8 mouse cellular contexts compared by ENCODE assay signal in the genomic region with DNA sequence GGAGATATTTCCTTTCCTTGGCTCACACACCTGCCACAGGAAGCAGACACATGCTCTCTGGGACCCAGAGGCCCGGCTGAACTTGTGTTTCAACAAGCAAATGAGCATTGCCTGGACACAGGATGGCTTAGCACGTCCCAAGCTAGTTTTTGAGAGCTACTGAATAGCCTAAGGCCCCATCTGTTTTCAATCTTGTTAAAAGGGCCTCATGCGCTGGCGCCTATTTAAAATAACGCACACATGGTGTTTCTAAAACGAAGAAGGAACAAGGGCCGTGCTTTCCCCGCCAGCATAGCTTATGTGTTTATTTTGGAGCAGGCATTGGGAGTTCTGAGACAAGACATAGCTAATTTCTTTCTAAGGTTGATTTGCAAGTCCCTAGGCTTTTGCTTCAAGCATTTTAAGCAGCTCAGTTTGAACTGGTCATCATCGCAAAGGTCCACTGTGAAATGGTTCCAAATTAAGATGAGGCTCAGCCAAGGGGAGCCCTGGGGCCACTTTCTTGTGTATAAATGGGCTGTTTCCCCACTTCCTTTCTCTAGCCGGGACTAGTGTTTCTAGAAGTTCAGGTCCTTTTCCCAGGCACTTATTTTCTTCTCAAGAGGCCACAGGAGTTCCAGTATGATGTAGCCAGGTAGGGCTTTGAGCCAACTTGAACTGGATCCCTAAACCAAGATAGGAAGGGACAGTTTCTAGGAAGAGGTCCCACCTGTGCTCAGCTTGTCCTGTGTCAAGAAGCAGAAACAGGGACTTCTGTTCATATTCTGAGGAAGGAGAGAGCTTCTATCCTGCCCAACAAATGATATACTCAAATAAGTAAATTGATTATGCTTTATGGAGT.
DNase-seq lines count a peak whose midpoint lies in the region.

No protein-coding gene starts in this region.

- intact Hi-C loops in heart, postnatal 10 days (cut with DNase I) = no loop called here

- peak; percentile 22 to 37 for DNase-seq in layer of hippocampus, adult 18-20 months (ENCODE audit: low spot score in 2 of 2)
- no peak for DNase-seq in layer of hippocampus, adult 9-10 months (ENCODE audit: low spot score)
- peak; percentile 85 for DNase-seq in fibroblast of lung, adult 2 months (ENCODE audit: low read depth)
- peak; percentile 51 to 64 for DNase-seq in heart, postnatal 10 days
- peak; percentile 19 to 40 for DNase-seq in kidney, postnatal 36 days
- peak; percentile 8 for DNase-seq in right cerebral cortex, adult 18-20 months
- DNase-seq in thymus, postnatal 36 days = no peak
- DNase-seq in retina, embryonic 14.5 days (ENCODE audit: low spot score) = no peak

Comparison
In these comparisons a context has a peak if more than half of its experiments do, and no peak if none do; other contexts are left out.
1. DNase-seq: peak in layer of hippocampus, adult 18-20 months (2 of 2), fibroblast of lung, adult 2 months (single experiment), heart, postnatal 10 days (2 of 2), kidney, postnatal 36 days (2 of 2) and right cerebral cortex, adult 18-20 months (single experiment); none in layer of hippocampus, adult 9-10 months (single experiment), thymus, postnatal 36 days (0 of 2) and retina, embryonic 14.5 days (single experiment).